Mouse (Mus musculus) embryonic facial prominence, embryonic 11.5 days (tissue): ENCODE measurements around the gene Lyrm4. TPM values are rescaled to one million over a fixed set of nuclear protein-coding genes. Genes with fewer than 3 reads are reported as not detected.

Experiments
- ATAC-seq: fragments of 200-750 bp; cut with Nextera tagmentation; replicated peaks from 2 replicates; pipeline ENCODE4 v1.8.0; 2017; ENCODE audit warnings: low read depth; ENCODE audit not compliant: insufficient number of reproducible peaks, low FRiP score, low TSS enrichment
- DNase-seq: peaks from one replicate; pipeline ENCODE4 v3.0.0-alpha.2; 2015; ENCODE audit warnings: low spot score
- H3K27ac ChIP-seq: fragments of 300-500 bp; sonication (generic); replicated peaks from 2 replicates; pipeline ENCODE4 v1.5.1; 2014; ENCODE audit warnings: mild to moderate bottlenecking, low read depth, low read length, control low read depth
- H3K27me3 ChIP-seq: fragments of 300-500 bp; sonication (generic); 2 replicates; pipeline ENCODE4 v1.6.1; 2014; ENCODE audit warnings: mild to moderate bottlenecking, low read length, moderate library complexity, mixed read lengths; ENCODE audit not compliant: control insufficient read depth, insufficient read depth
- H3K36me3 ChIP-seq: fragments of 300-500 bp; sonication (generic); replicated peaks from 2 replicates; pipeline ENCODE4 v1.6.1; 2014; ENCODE audit warnings: low read depth, mild to moderate bottlenecking, low read length, moderate library complexity, mixed read lengths; ENCODE audit not compliant: control insufficient read depth, insufficient read depth
- H3K4me1 ChIP-seq: fragments of 300-500 bp; sonication (generic); 2 replicates; pipeline ENCODE4 v1.6.1; 2014; ENCODE audit warnings: low read length, mixed read lengths; ENCODE audit not compliant: control insufficient read depth, insufficient read depth
- H3K4me2 ChIP-seq: fragments of 300-500 bp; sonication (generic); 2 replicates; pipeline ENCODE4 v1.6.1; 2014; ENCODE audit warnings: low read depth, mild to moderate bottlenecking, control low read depth, low read length, moderate library complexity
- H3K4me3 ChIP-seq: fragments of 300-500 bp; sonication (generic); 2 replicates; pipeline ENCODE4 v1.5.1; 2014; ENCODE audit warnings: low read depth, low read length, control low read depth
- H3K9ac ChIP-seq: fragments of 300-500 bp; sonication (generic); replicated peaks from 2 replicates; pipeline ENCODE4 v1.6.1; 2014; ENCODE audit warnings: mild to moderate bottlenecking, control low read depth, low read length
- H3K9me3 ChIP-seq: fragments of 300-500 bp; sonication (generic); replicated peaks from 2 replicates; pipeline ENCODE4 v1.6.1; 2016; ENCODE audit warnings: mild to moderate bottlenecking, low read length, inconsistent platforms, mixed read lengths; ENCODE audit not compliant: control insufficient read depth
- WGBS: fragments of 180-500 bp; shearing (Covaris S2); extraction: QIAGEN DNeasy Blood & Tissue Kit; methylation state at CpG from one replicate; pipeline ENCODE4 v1.1.7; 2014; 5-methylcytosine and 5-hydroxymethylcytosine counted together
- polyA plus RNA-seq: library from polyadenylated mRNA; unstranded; fragments of >200 nt; fragmentation: Nextera tagmentation; extraction: Ambion mirVana; gene quantifications from 2 replicates; pipeline ENCODE4 v1.2.1, GENCODE M21; 2014

The Lyrm4 gene
- polyA plus RNA-seq, 1 experiment from 2014 or later: 22.6 TPM

GRCm38 (mm10) chr13:36116520-36117142 is 695 bp downstream of the Lyrm4 start:
- peak; percentile 31; the same call in 1 of the 2 replicates for ATAC-seq
- Histone ChIP-seq H3K27ac (no peak overlapping the region), H3K9me3 (no peaks in the 10 kb centered on the region), H3K9ac (peak overlapping the region; percentile 61), H3K4me1 (no peaks in the 10 kb centered on the region; the same call in 1 of the 2 replicates), H3K4me3 (peak overlapping the region; percentile 70), H3K36me3 (no peaks in the 10 kb centered on the region), H3K4me2 (peak overlapping the region; percentile 73), H3K27me3 (no peaks in the 10 kb centered on the region)
- WGBS: 9% methylated on average over 21 of the region's 21 CpGs
- peak; percentile 28 for DNase-seq

GRCm38 (mm10) chr13:36113181-36113580 is 4.1 kb downstream of the Lyrm4 start:
- WGBS: 77% methylated on average over 5 of the region's 5 CpGs
- no peak overlapping the region for H3K27ac ChIP-seq
- ATAC-seq: no peak

GRCm38 (mm10) chr13:36111331-36111730 is 6.0 kb downstream of the Lyrm4 start:
- H3K27ac ChIP-seq: no peak overlapping the region
- H3K4me2 ChIP-seq: no peak overlapping the region
- H3K9ac ChIP-seq: no peak overlapping the region
- 93% methylated on average over 2 of the region's 2 CpGs for WGBS
- no peak overlapping the region for H3K4me3 ChIP-seq
- no peaks in the 10 kb centered on the region for H3K36me3 ChIP-seq
- H3K27me3 ChIP-seq: no peaks in the 10 kb centered on the region
- no peaks in the 10 kb centered on the region; the same call in 1 of the 2 replicates for H3K4me1 ChIP-seq
- H3K9me3 ChIP-seq: no peaks in the 10 kb centered on the region
- ATAC-seq (no peak), DNase-seq (no peak)

More at GRCm38 (mm10) chr13:36113181-36113580, 4.1 kb downstream of the Lyrm4 start:
- Histone ChIP-seq H3K27me3 (no peaks in the 10 kb centered on the region), H3K9me3 (no peaks in the 10 kb centered on the region), H3K9ac (no peak overlapping the region), H3K4me2 (no peak overlapping the region), H3K36me3 (no peaks in the 10 kb centered on the region), H3K4me1 (no peaks in the 10 kb centered on the region; the same call in 1 of the 2 replicates), H3K4me3 (no peak overlapping the region)
- no peak for DNase-seq

- WGBS: 95% methylated on average over 4 of the region's 4 CpGs
- DNase-seq (no peak), ATAC-seq (no peak)
- H3K4me3 ChIP-seq: no peak overlapping the region
- H3K9ac ChIP-seq: no peak overlapping the region
- no peak overlapping the region for H3K4me2 ChIP-seq
- H3K27me3 ChIP-seq: no peaks in the 10 kb centered on the region
- no peaks in the 10 kb centered on the region for H3K9me3 ChIP-seq
- H3K4me1 ChIP-seq: no peaks in the 10 kb centered on the region
- no peaks in the 10 kb centered on the region for H3K36me3 ChIP-seq
- no peak overlapping the region for H3K27ac ChIP-seq
Observed at GRCm38 (mm10) chr13:36108528-36108927, 8.8 kb downstream of the Lyrm4 start.

GRCm38 (mm10) chr13:36105591-36105990 is 11.7 kb downstream of the Lyrm4 start:
- 77% methylated on average over 6 of the region's 6 CpGs for WGBS

GRCm38 (mm10) chr13:36096684-36097383 is 20.5 kb downstream of the Lyrm4 start:
- Histone ChIP-seq H3K27me3 (no peaks in the 10 kb centered on the region), H3K9ac (no peak overlapping the region), H3K4me1 (no peaks in the 10 kb centered on the region), H3K9me3 (no peaks in the 10 kb centered on the region), H3K36me3 (no peaks in the 10 kb centered on the region), H3K4me3 (no peak overlapping the region), H3K27ac (no peak overlapping the region), H3K4me2 (no peak overlapping the region)
- no peak for DNase-seq
- 83% methylated on average over 5 of the region's 5 CpGs for WGBS
- no peak for ATAC-seq

More at GRCm38 (mm10) chr13:36105591-36105990, 11.7 kb downstream of the Lyrm4 start:
- ATAC-seq (no peak), DNase-seq (no peak)
- Histone ChIP-seq H3K4me1 (no peaks in the 10 kb centered on the region), H3K4me3 (no peak overlapping the region), H3K27ac (no peak overlapping the region), H3K36me3 (no peaks in the 10 kb centered on the region), H3K9me3 (no peaks in the 10 kb centered on the region), H3K4me2 (no peak overlapping the region), H3K9ac (no peak overlapping the region), H3K27me3 (no peaks in the 10 kb centered on the region)

GRCm38 (mm10) chr13:36088168-36088567 is 29.2 kb downstream of the Lyrm4 start:
- H3K4me2 ChIP-seq: no peak overlapping the region

GRCm38 (mm10) chr13:36087427-36087826 is 29.9 kb downstream of the Lyrm4 start:
- ATAC-seq (no peak), DNase-seq (no peak)
- Histone ChIP-seq H3K9ac (no peak overlapping the region), H3K36me3 (no peaks in the 10 kb centered on the region), H3K9me3 (no peaks in the 10 kb centered on the region), H3K4me3 (no peak overlapping the region), H3K4me2 (no peak overlapping the region), H3K27ac (no peak overlapping the region), H3K4me1 (no peaks in the 10 kb centered on the region), H3K27me3 (no peaks in the 10 kb centered on the region)
- 92% methylated on average over 2 of the region's 2 CpGs for WGBS

More at GRCm38 (mm10) chr13:36088168-36088567, 29.2 kb downstream of the Lyrm4 start:
- Histone ChIP-seq H3K9ac (no peak overlapping the region), H3K36me3 (no peaks in the 10 kb centered on the region), H3K27me3 (no peaks in the 10 kb centered on the region), H3K9me3 (no peaks in the 10 kb centered on the region), H3K4me3 (no peak overlapping the region), H3K27ac (no peak overlapping the region), H3K4me1 (no peaks in the 10 kb centered on the region)
- no peak for ATAC-seq
- WGBS: 65% methylated on average over 4 of the region's 4 CpGs
- no peak for DNase-seq
